Mouse (Mus musculus) midbrain, postnatal 0 days (tissue): ENCODE data around the gene Srf. TPM values are rescaled to one million over a fixed set of nuclear protein-coding genes. Genes with fewer than 3 reads are reported as not detected.
A peak's percentile ranks its signal among the peaks of the same experiment; 100 is the strongest.

ENCODE experiments used
- ATAC-seq: fragments of 200-750 bp; cut with Nextera tagmentation; 2 replicates; pipeline ENCODE4 v1.8.0; 2017; ENCODE audit warnings: moderate number of reproducible peaks, mild to moderate bottlenecking, moderate TSS enrichment, moderate library complexity; ENCODE audit not compliant: low FRiP score
- DNase-seq: peaks from one replicate; pipeline ENCODE4 v3.0.0-alpha.2; 2015; ENCODE audit warnings: low spot score
- H3K27ac ChIP-seq: fragments of 300-500 bp; sonication (generic); 2 replicates; pipeline ENCODE4 v1.5.1; 2014; ENCODE audit warnings: low read depth, mild to moderate bottlenecking, low read length, mixed read lengths
- H3K27me3 ChIP-seq: fragments of 300-500 bp; sonication (generic); 2 replicates; pipeline ENCODE4 v1.6.1; 2014; ENCODE audit warnings: low read length, control low read depth, mixed read lengths; ENCODE audit not compliant: insufficient read depth
- H3K36me3 ChIP-seq: fragments of 300-500 bp; sonication (generic); 2 replicates; pipeline ENCODE4 v1.6.1; 2014; ENCODE audit warnings: low read length, control low read depth, mixed read lengths; ENCODE audit not compliant: insufficient read depth
- H3K4me1 ChIP-seq: fragments of 300-500 bp; sonication (generic); 2 replicates; pipeline ENCODE4 v1.6.1; 2014; ENCODE audit warnings: mild to moderate bottlenecking, control low read depth, antibody characterized with exemption, low read length, mixed read lengths; ENCODE audit not compliant: insufficient read depth
- H3K4me2 ChIP-seq: fragments of 300-500 bp; sonication (generic); 2 replicates; pipeline ENCODE4 v1.6.1; 2014; ENCODE audit warnings: low read depth, mild to moderate bottlenecking, low read length, mixed read lengths; ENCODE audit not compliant: poor library complexity, severe bottlenecking
- H3K4me3 ChIP-seq: fragments of 300-500 bp; sonication (generic); 2 replicates; pipeline ENCODE4 v1.5.1; 2014; ENCODE audit warnings: low read depth, mild to moderate bottlenecking, low read length, moderate library complexity
- H3K9ac ChIP-seq: fragments of 300-500 bp; sonication (generic); replicated peaks from 2 replicates; pipeline ENCODE4 v1.6.1; 2014; ENCODE audit warnings: mild to moderate bottlenecking, low read length, moderate library complexity, mixed read lengths; ENCODE audit not compliant: poor library complexity, severe bottlenecking
- H3K9me3 ChIP-seq: fragments of 300-500 bp; sonication (generic); 2 replicates; pipeline ENCODE4 v1.6.1; 2016; ENCODE audit warnings: low read length, control low read depth
- CTCF ChIP-seq: IDR thresholded peaks from 2 replicates; pipeline ENCODE4 v1.5.1; 2016; ENCODE audit warnings: antibody characterized with exemption, mild to moderate bottlenecking
- WGBS: fragments of 180-500 bp; shearing (Covaris S2); extraction: QIAGEN DNeasy Blood & Tissue Kit; methylation state at CpG from one replicate; pipeline ENCODE4 v1.1.7; 2014; 5-methylcytosine and 5-hydroxymethylcytosine counted together
- polyA plus RNA-seq: library from polyadenylated mRNA; unstranded; fragments of >200 nt; fragmentation: Nextera tagmentation; extraction: Ambion mirVana; gene quantifications from 2 replicates; pipeline ENCODE4 v1.2.1, GENCODE M21; 2015
- total RNA-seq: library from RNA; depleted of rRNA; stranded (reverse); fragments of >200 nt; gene quantifications from 2 replicates; pipeline ENCODE4 v1.2.3, GENCODE M21; 2014; rRNA removed

Gene Srf
- total RNA-seq (45.8 and 69.0 TPM in 2 replicates), polyA plus RNA-seq (2.6 and 3.3 TPM in 2 replicates)

DNA sequence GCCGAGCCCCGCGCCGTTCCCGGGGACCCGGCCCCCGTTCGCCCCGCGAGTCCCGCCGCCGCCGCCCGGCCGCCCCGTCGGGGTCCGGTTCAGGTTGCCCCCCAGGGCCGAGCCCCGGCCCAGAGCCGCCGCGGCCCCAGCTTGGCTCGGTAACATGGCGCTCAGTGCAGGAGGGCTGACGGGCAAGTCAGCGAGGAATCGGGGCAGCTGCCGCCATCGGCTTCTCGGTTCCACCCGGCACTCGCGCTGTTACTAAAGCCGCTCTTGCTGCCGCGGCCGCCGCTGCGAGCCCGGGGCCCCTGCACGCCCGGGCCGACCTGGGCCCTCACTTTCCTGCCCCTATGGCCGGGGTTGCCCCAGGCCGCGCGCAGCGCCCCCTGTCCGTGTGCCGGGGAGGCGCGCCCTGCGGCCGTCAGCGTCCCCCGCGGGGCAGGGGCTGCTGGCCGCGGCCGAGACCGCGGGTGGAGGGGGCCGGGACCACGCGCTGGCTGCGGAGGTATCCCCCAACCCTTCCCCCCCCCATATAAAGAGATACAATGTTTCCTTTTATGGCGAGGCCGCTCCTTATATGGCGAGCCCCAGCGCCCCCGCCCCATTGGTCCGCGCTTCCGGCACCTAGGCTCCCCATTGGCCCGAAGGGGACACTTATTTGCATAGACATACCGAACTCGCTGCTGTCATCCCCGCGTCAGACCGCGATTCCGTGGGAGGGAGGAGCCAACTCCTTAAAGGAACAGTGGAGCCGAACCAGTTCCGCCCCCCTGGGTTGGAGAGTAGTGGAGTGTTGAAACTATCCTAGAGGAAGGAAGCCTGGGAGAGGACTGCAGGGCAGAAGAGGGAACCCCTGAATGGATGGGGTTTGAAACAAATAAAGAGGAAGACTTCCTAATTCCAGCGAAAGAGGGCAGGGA lies at the start of gene Srf:
Gene Srf (minus strand): TSS at position 503 of the 911 bp plus-strand sequence.
- H3K4me2 ChIP-seq, result peak within 1 kb of the TSS; percentile 86
- no peaks in the 10 kb centered on the region for H3K9me3 ChIP-seq
- TF ChIP-seq CTCF, result peak; percentile 55
- peak within 1 kb of the TSS; percentile 100 for H3K4me3 ChIP-seq
- H3K27ac ChIP-seq, result peak within 1 kb of the TSS; percentile 91
- peaks cover 9% of the 10 kb centered on the region; the same call in 1 of the 2 replicates for H3K36me3 ChIP-seq
- H3K9ac ChIP-seq, result peak within 1 kb of the TSS; percentile 99
- H3K27me3 ChIP-seq, result no peaks in the 10 kb centered on the region
- peaks cover 20% of the 10 kb centered on the region for H3K4me1 ChIP-seq
- WGBS, result under 1% methylated on average over 46 of the region's 87 CpGs
- peak; percentile 99 for DNase-seq
- peak; percentile 94 for ATAC-seq

DNA sequence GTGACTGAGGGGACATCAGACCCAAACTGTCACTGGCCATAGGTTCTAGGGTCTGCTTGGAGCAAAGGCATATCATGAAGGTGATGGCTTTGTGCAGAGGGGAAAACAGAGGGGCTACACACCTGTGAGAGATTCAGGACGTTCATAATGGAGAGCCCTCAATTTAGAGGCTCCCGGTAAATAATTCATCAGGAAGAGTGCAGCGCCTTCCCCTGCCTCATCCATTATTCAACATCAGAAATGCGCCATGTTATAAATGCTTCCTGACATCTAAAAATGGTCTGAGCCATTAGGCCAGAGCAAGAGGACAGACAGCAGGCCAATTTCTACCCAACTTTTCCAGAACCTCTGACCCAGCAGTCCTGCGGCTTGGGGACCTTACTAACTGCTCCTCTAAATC lies 49.2 kb upstream of the Srf start:
- H3K27me3 ChIP-seq, result no peaks in the 10 kb centered on the region
- H3K4me2 ChIP-seq, result no peak overlapping the region
- H3K4me3 ChIP-seq, result no peak overlapping the region
- TF ChIP-seq CTCF, result no peak
- 37% methylated on average over 5 of the region's 5 CpGs for WGBS
- no peaks in the 10 kb centered on the region for H3K9me3 ChIP-seq
- H3K9ac ChIP-seq, result no peak overlapping the region
- ATAC-seq (no peak), DNase-seq (no peak)
- H3K27ac ChIP-seq, result 0 out of 2 replicates have a peak overlapping the region, but pooled peaks have one; percentile 38
- H3K4me1 ChIP-seq, result no peaks in the 10 kb centered on the region
- no peaks in the 10 kb centered on the region for H3K36me3 ChIP-seq

DNA sequence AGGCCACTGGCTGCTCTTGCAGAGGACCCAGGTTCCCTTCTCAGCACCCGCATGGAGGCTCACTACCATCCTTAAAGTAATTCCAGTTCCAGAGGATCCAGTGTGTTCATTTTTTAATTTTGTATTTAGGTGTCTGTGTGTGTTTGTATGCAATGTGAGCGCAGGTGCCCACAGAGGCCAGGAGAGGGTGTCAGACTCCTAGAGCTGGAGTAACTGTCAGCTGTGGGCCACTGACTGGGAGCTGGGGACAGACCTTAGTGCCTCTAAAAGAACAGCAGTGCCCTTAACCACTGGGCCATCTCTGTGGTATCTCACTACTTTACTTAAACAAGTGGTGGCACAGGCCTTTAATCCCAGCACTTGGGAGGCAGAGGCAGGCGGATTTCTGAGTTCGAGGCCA lies 47.3 kb upstream of the Srf start:
- Histone ChIP-seq H3K4me1 (no peaks in the 10 kb centered on the region), H3K4me2 (no peak overlapping the region), H3K27ac (no peak overlapping the region), H3K36me3 (no peaks in the 10 kb centered on the region), H3K9ac (no peak overlapping the region), H3K9me3 (no peaks in the 10 kb centered on the region), H3K4me3 (no peak overlapping the region), H3K27me3 (no peaks in the 10 kb centered on the region)
- TF ChIP-seq CTCF, result no peak
- DNase-seq (no peak), ATAC-seq (no peak)
- WGBS, result over 99% methylated on average over 4 of the region's 4 CpGs

DNA sequence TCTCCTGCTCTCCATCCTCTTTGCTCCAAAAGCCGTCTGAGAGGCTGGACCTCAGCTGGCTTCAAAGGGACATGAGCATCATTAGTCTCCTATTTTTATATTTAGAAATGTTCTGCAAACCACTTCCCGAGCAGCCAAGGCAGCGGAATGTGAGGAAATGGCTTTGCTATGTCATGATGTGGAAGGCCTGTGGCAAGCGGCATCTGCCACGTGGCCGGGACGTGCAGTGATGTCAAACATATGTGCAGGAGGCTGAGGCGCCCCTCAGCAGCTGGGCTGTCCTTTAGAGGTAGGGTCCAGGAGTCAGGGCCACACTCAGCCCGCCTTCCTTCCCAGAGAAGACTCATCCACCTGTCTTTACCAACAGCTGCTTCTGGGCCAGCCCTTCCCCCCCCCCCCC lies 46.2 kb upstream of the Srf start:
- 87% methylated on average over 9 of the region's 9 CpGs for WGBS
- H3K9me3 ChIP-seq, result no peaks in the 10 kb centered on the region
- no peak for DNase-seq
- TF ChIP-seq CTCF, result no peak
- H3K4me1 ChIP-seq, result no peaks in the 10 kb centered on the region
- H3K4me3 ChIP-seq, result no peak overlapping the region
- H3K9ac ChIP-seq, result no peak overlapping the region
- ATAC-seq, result no peak
- no peak overlapping the region for H3K4me2 ChIP-seq
- no peaks in the 10 kb centered on the region for H3K27me3 ChIP-seq
- no peaks in the 10 kb centered on the region for H3K36me3 ChIP-seq
- H3K27ac ChIP-seq, result no peak overlapping the region

DNA sequence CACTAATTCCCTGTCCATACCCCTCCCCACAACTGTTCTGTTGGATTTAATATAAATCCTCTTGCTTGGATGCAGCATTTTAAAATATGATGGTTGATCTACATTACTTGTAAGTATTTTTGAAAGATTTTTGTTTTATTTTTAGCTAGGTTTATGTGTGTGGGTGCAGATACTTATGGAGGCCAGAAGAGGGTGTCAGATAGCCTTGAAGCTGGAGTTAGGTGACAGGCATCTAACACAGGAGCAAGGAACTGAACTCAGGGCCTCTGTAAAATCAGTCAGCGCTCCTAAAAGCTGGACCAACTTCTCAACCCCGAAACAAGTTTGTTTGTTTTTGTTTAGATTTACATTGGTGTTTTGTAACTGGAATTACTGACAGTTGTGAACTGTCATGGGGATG lies 44.6 kb upstream of the Srf start:
- Histone ChIP-seq H3K4me2 (no peak overlapping the region), H3K27ac (no peak overlapping the region), H3K36me3 (no peaks in the 10 kb centered on the region), H3K4me3 (no peak overlapping the region), H3K4me1 (no peaks in the 10 kb centered on the region), H3K9ac (no peak overlapping the region), H3K9me3 (no peaks in the 10 kb centered on the region), H3K27me3 (no peaks in the 10 kb centered on the region)
- TF ChIP-seq CTCF, result peak; percentile 26; the same call in 1 of the 2 replicates
- WGBS, result 100% methylated on average over 2 of the region's 2 CpGs
- DNase-seq (no peak), ATAC-seq (no peak)

DNA sequence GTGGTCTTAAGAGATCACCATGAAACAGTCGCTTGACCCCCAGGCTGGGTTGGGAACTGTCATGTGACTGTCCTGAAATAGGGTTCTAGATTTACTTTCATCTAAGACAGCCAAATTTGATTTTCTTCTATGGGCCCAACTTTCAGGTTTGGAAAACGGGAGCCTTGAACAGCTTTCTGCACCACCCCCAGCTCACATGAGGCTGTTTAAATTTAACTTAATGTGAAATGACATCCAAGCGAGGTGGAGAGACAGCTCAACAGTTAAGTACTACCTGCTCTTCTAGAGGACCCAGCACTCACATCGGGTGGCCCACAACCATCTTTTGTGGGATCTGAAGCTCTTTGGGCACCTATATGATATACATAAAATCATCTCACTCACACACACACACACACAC lies 43.0 kb upstream of the Srf start:
- ATAC-seq, result no peak
- Histone ChIP-seq H3K4me3 (no peak overlapping the region), H3K9ac (no peak overlapping the region), H3K9me3 (no peaks in the 10 kb centered on the region), H3K36me3 (no peaks in the 10 kb centered on the region), H3K4me1 (no peaks in the 10 kb centered on the region), H3K27ac (no peak overlapping the region), H3K4me2 (no peak overlapping the region), H3K27me3 (no peaks in the 10 kb centered on the region)
- no peak for TF ChIP-seq CTCF
- no peak for DNase-seq
- 85% methylated on average over 4 of the region's 4 CpGs for WGBS
